ENCODE assay signal across 12 mouse cellular contexts in the genomic region with DNA sequence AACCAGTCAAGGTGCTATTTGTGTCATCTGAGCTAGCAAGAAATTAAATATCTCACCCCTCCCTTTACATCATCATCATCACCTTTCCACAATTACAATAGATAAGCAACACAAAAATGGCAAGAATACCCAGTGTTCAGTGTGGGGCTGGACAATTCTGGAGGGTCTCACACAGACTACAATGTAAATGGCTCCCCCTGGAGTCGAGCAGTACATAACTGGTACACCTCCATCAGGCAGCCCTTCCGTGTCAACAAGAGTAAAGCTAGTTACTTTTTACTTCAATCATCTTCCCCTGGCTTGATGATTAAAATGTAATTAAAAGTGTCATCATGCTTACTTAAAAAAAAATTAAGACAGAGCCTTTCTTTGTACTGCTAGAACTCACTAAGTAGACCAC. TPM values are rescaled to one million over a fixed set of nuclear protein-coding genes. Genes with fewer than 3 reads are reported as not detected.
DNase-seq lines count a peak whose midpoint lies in the region; ATAC-seq and TF ChIP-seq lines count a peak whose summit lies in the region.
"Had no signal": no experiment of that assay in that cellular context is flagged by ENCODE, and none has a peak within 500 bp of the region (broad histone marks: within the 10 kb centered on the region; RNA-seq: fewer than 3 reads in every experiment).

No protein-coding gene starts in this region.

- H3K4me3 ChIP-seq in heart, postnatal 0 days (ENCODE audit: low read depth, low read length): no peak overlapping the region
- H3K4me3 ChIP-seq in ES-E14 (ENCODE audit: insufficient read depth in 1 of 2, low read depth in 1 of 2, low read length in 2 of 2, poor library complexity in 1 of 2, severe bottlenecking in 1 of 2): no peak overlapping the region
- H3K4me3 ChIP-seq: hindbrain, embryonic 12.5 days; limb, embryonic 12.5 days had no signal

- no peak for DNase-seq in heart, postnatal 0 days (ENCODE audit: low spot score)
- DNase-seq in heart, postnatal 25 days (ENCODE audit: low spot score): no peak
- DNase-seq in lung, postnatal 14 days: peak; percentile 17
- DNase-seq in lung, postnatal 25 days (ENCODE audit: low spot score): no peak
- no peak for DNase-seq in ES-E14 (ENCODE audit: low read depth, low spot score)
- DNase-seq in natural killer cell, adult 2 months (ENCODE audit: low spot score in 2 of 2): peak; percentile 35 to 36
- no peak for DNase-seq in ovary, postnatal 14 days (ENCODE audit: low spot score)
- DNase-seq in adrenal gland, postnatal 36 days: no peak
- DNase-seq: cerebellum, adult 2 months had no signal

- peak; percentile 39 for TF ChIP-seq CTCF in heart, postnatal 0 days (IDR thresholded peaks at IDR 0.05; ENCODE audit: low read depth)

- intact Hi-C loops in heart, postnatal 25 days (cut with DNase I): no loop called here

- no peaks in the 10 kb centered on the region for H3K36me3 ChIP-seq in heart, postnatal 0 days (replicated peaks; ENCODE audit: control insufficient read depth, insufficient read depth, low read length)
- no peaks in the 10 kb centered on the region for H3K36me3 ChIP-seq in ES-E14 (ENCODE audit: control insufficient read depth, insufficient read depth, low read length, poor library complexity, severe bottlenecking)
- H3K36me3 ChIP-seq: hindbrain, embryonic 12.5 days; limb, embryonic 12.5 days had no signal

- no peak overlapping the region for H3K9ac ChIP-seq in heart, postnatal 0 days (replicated peaks; ENCODE audit: low read depth, low read length)
- no peak overlapping the region for H3K9ac ChIP-seq in ES-E14 (ENCODE audit: insufficient read depth, low read depth, low read length, poor library complexity, severe bottlenecking)
- H3K9ac ChIP-seq: hindbrain, embryonic 12.5 days; limb, embryonic 12.5 days had no signal

- no peaks in the 10 kb centered on the region for H3K9me3 ChIP-seq in heart, postnatal 0 days (replicated peaks; ENCODE audit: control insufficient read depth, low read length)
- H3K9me3 ChIP-seq in ES-E14 (ENCODE audit: control insufficient read depth, insufficient read depth, low read depth, low read length): no peaks in the 10 kb centered on the region
- H3K9me3 ChIP-seq: hindbrain, embryonic 12.5 days; limb, embryonic 12.5 days had no signal

- no peak for TF ChIP-seq EP300 in heart, postnatal 0 days (IDR thresholded peaks at IDR 0.05; ENCODE audit: low read depth)

- no peak overlapping the region for H3K27ac ChIP-seq in heart, postnatal 0 days (ENCODE audit: low read depth)
- no peak overlapping the region for H3K27ac ChIP-seq in ES-E14 (ENCODE audit: insufficient read depth, low read depth, low read length, poor library complexity, severe bottlenecking)
- H3K27ac ChIP-seq: hindbrain, embryonic 12.5 days; limb, embryonic 12.5 days had no signal

- H3K27me3 ChIP-seq in heart, postnatal 0 days (ENCODE audit: control insufficient read depth, insufficient read depth, low read length): no peaks in the 10 kb centered on the region

- whole genome bisulfite sequencing in heart, postnatal 0 days: 37% methylated on average over 2 of the region's 2 CpGs

- H3K4me1 ChIP-seq in heart, postnatal 0 days (ENCODE audit: control insufficient read depth, insufficient read depth): peaks cover 9% of the 10 kb centered on the region; the same call in 1 of the 2 replicates
- peaks cover 0 to 5% of the 10 kb centered on the region in 2 experiments; a peak in 1 of 4 replicates for H3K4me1 ChIP-seq in ES-E14 (ENCODE audit: control insufficient read depth in 2 of 2, insufficient read depth in 2 of 2, low read length in 2 of 2, poor library complexity in 1 of 2)

- H3K4me2 ChIP-seq in heart, postnatal 0 days (ENCODE audit: low read depth, low read length): no peak overlapping the region
- H3K4me2 ChIP-seq: heart, embryonic 11.5 days; hindbrain, embryonic 12.5 days; limb, embryonic 12.5 days had no signal

- no peak for ATAC-seq in heart, postnatal 0 days (ENCODE audit: insufficient read depth, low read depth)

- in situ Hi-C loops in ES-E14 (cut with MboI; ENCODE audit: low sequenced_read_pairs in 2 of 2, unreplicated experiment in 2 of 2): no loop called here

TF ChIP-seq in ES-E14, 5 proteins besides CTCF, POLR2A, EP300 and RAD21:
- TF ChIP-seq ZC3H11A (IDR thresholded peaks at IDR 0.05; ENCODE audit: borderline replicate concordance, low read depth, low read length) (0 out of 2 replicates have a peak, but pooled peaks have one; percentile 34), HCFC1 (IDR thresholded peaks at IDR 0.05; ENCODE audit: borderline replicate concordance, insufficient read depth, low read length) (no peak)

RNA-seq across cellular contexts. Expression of gene Bhlhe40, which starts 4.6 kb away (rescaled TPM):
- 11.8 and 17.0 TPM in 2 replicates for total RNA-seq in heart, postnatal 0 days (2014; rRNA removed; ENCODE audit: low replicate concordance)
- polyA plus RNA-seq in heart, postnatal 0 days (2015; fragmentation: Nextera tagmentation; extraction: Ambion mirVana): 19.5 and 19.7 TPM in 2 replicates
- 10 to 100 TPM; 30.2 to 62.0 TPM for total RNA-seq in heart, postnatal 25 days (2021)
- total RNA-seq in ES-E14 (2012; rRNA removed): 13.0 and 15.8 TPM in 2 replicates
- total RNA-seq in adrenal gland, postnatal 36 days (2021): 100 to 1,000 TPM; 116 to 118 TPM

Comparison
In these comparisons a context has a peak if more than half of its experiments do, and no peak if none do; other contexts are left out.
1. DNase-seq: peak in lung, postnatal 14 days (single experiment) and natural killer cell, adult 2 months (2 of 2); none in heart, postnatal 0 days (single experiment), heart, postnatal 25 days (single experiment), lung, postnatal 25 days (single experiment), ES-E14 (single experiment), ovary, postnatal 14 days (single experiment) and adrenal gland, postnatal 36 days (0 of 2).